Mouse (Mus musculus) CH12.LX (cell line): ENCODE measurements at regions not wholly inside any gene's neighbourhood (a gene's known extent, or its start where the extent isn't known, plus 50 kb on each side); places are given as distances from the start of the nearest gene placed in this dataset.
"Not testable (repeated sequence)": the region's sequence is repeated elsewhere in the genome, so short reads cannot be mapped to it uniquely, and the experiment has no call there.

ENCODE experiments used
- BHLHE40 ChIP-seq: IDR thresholded peaks from 2 replicates; pipeline ENCODE4 v1.6.1; 2011; ENCODE audit warnings: mild to moderate bottlenecking, low read depth, low read length, improper control_type of control experiment
- CHD1 ChIP-seq: IDR thresholded peaks from 2 replicates; pipeline ENCODE4 v1.6.1; 2012; ENCODE audit warnings: low read depth, low read length, improper control_type of control experiment, inconsistent platforms
- CTCF ChIP-seq, 2 experiments: IDR thresholded peaks in 1 of 2; conservative IDR thresholded peaks in 1 of 2; 2 replicates each; pipeline ENCODE4 v1.5.1; 2011 to 2012; ENCODE audit warnings: low read depth in 2 of 2, low read length in 2 of 2, improper control_type of control experiment in 1 of 2, inconsistent platforms in 1 of 2, mild to moderate bottlenecking in 1 of 2, moderate library complexity in 1 of 2
- ETS1 ChIP-seq: conservative IDR thresholded peaks from 2 replicates; pipeline ENCODE4 v1.6.1; 2012; ENCODE audit warnings: low read depth, mild to moderate bottlenecking, inconsistent platforms, low read length, improper control_type of control experiment, moderate library complexity
- HCFC1 ChIP-seq: IDR thresholded peaks from 2 replicates; pipeline ENCODE4 v1.6.1; 2012; ENCODE audit warnings: low read depth, mild to moderate bottlenecking, inconsistent platforms, low read length, improper control_type of control experiment
- JUN ChIP-seq: IDR thresholded peaks from 2 replicates; pipeline ENCODE4 v1.6.1; 2011; ENCODE audit warnings: low read depth, mild to moderate bottlenecking, low read length, improper control_type of control experiment, moderate library complexity; ENCODE audit not compliant: insufficient read depth
- MAFK ChIP-seq: IDR thresholded peaks from 2 replicates; pipeline ENCODE4 v1.6.1; 2011; ENCODE audit warnings: low read length, improper control_type of control experiment; ENCODE audit not compliant: insufficient replicate concordance
- POLR2A ChIP-seq: IDR thresholded peaks from 2 replicates; pipeline ENCODE4 v1.6.1; 2011; ENCODE audit warnings: low read depth, mild to moderate bottlenecking, improper control_type of control experiment, low read length
- RAD21 ChIP-seq: IDR thresholded peaks from 2 replicates; pipeline ENCODE4 v1.6.1; 2011; ENCODE audit warnings: low read depth, mild to moderate bottlenecking, low read length, improper control_type of control experiment, moderate library complexity
- TBP ChIP-seq: conservative IDR thresholded peaks from 2 replicates; pipeline ENCODE4 v1.6.1; 2011; ENCODE audit warnings: low read depth, low read length, improper control_type of control experiment
- ZC3H11A ChIP-seq: IDR thresholded peaks from 2 replicates; pipeline ENCODE4 v1.6.1; 2012; ENCODE audit warnings: low read depth, mild to moderate bottlenecking, inconsistent platforms, low read length, improper control_type of control experiment

- not testable (repeated sequence) for TF ChIP-seq HCFC1; CTCF (conservative IDR thresholded peaks at IDR 0.05 in 1 of 2, IDR thresholded peaks at IDR 0.05 in 1 of 2; ENCODE audit: low read depth in 2 of 2, low read length in 2 of 2); JUN; TBP; BHLHE40; MAFK; POLR2A; ETS1; RAD21; CHD1; ZC3H11A
Observed at GRCm38 (mm10) chr6:70143341-70143740, 648.7 kb downstream of the Rpia start.
